Mouse (Mus musculus): Measurements from ENCODE around the gene Wdr24. TPM values are rescaled to one million over a fixed set of nuclear protein-coding genes. Genes with fewer than 3 reads are reported as not detected.

Gene Wdr24
- polyA plus RNA-seq, 1 experiment from 2014 or later: 30.7 TPM

DNA sequence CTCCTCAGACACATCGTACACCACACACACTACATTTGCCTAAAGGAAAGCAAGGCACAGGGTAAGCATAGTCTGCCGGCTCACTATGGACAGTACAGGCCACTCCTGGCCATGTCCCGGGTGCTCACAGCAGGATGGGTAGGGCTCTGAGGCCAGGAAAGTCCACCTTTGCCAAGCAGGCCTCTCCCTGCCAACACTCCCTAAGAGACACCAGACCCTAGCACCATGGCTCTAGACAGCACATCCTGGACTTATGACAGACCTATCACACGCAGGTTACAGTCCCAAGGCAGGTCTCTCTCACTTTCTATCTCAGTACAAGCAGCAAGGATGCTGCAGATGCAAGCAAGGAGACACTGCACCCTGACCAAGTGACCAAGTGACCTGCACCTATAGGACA is 19.7 kb downstream of the Wdr24 start:
- Histone ChIP-seq H3K36me3 (peaks cover 58% of the 10 kb centered on the region), H3K4me3 (peak overlapping the region; percentile 90), H3K27me3 (no peaks in the 10 kb centered on the region), H3K9ac (peak overlapping the region; percentile 88), H3K27ac (no peak overlapping the region), H3K4me2 (peak overlapping the region; percentile 96), H3K4me1 (replicated peaks) (peaks cover 29% of the 10 kb centered on the region), H3K9me3 (no peaks in the 10 kb centered on the region)
- WGBS: 96% methylated on average over 4 of the region's 4 CpGs
- no peak for ATAC-seq (ENCODE audit: low FRiP score)

DNA sequence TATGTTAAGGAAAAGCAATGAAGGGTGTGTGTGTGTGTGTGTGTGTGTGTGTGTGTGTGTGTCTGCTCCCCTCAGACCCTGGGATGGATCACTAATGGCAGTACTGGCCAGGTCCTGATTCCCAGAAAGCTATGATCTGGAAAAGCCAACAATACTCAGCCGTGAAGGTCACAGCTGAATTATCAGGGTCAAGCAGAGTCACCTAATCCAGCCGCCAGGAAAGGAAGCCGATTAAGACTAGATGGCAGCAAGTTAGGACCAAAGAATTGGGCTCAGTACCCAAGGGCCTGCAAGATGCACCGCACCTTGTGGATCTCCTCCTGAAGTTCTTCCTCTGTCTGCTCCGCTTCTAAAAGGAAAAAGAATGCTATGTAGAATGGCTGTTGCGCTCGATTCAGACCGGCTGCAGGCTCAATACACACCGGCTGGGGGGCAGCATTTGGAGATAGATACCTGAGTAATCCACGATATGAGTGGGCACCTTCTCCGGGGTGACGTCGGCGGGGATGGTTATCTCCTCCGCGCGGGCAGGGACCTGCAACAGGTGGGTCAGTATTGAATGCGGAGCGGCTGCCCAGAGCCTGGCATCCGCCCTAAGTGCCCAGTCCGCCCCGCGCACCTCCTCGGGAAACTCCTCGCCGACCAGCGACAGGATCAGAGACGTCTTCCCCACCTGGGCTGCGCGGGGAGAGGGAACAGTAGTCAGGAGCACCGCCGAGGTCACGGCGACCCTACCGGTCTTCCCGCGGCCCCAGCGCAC is 20.4 kb downstream of the Wdr24 start:
- WGBS: 6% methylated on average over 36 of the region's 38 CpGs
- Histone ChIP-seq H3K36me3 (peaks cover 61% of the 10 kb centered on the region), H3K27ac (peak overlapping the region; percentile 79), H3K4me3 (peak overlapping the region; percentile 90), H3K27me3 (no peaks in the 10 kb centered on the region), H3K4me2 (peak overlapping the region; percentile 96), H3K4me1 (replicated peaks) (peaks cover 23% of the 10 kb centered on the region), H3K9me3 (no peaks in the 10 kb centered on the region), H3K9ac (peak overlapping the region; percentile 88)
- no peak; the same call in 1 of the 2 replicates for ATAC-seq (ENCODE audit: low FRiP score)

DNA sequence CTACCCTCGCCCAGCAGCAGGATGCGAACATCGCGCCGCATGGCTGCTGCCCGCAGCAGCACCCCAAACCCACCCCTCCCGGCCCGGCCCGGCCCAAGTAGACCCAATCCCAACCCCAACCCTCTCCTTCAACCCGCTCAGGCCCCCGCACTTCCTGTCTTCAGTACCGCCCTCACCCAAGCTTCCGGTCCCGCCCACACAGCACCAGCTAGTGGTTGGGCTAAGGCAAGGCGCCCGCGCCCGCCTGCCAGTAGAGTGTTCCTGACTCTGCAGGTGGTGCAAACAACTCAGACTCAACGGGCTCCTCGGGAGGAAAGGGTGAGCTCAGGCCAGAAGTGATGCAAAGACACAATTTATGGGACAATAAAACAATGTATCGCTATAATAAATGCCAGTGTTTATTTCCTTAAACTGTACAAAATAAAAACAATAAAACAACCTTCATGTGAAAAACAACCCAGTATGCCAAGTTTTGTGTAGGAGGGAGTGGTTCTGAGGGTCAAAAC is 21.0 kb downstream of the Wdr24 start, which contains the start of gene Rhot2:
TSS of gene Rhot2 (minus strand) at position 456 of the 506 bp plus-strand sequence.
- ATAC-seq (ENCODE audit: low FRiP score): peak; percentile 91
- Histone ChIP-seq H3K9me3 (no peaks in the 10 kb centered on the region), H3K4me1 (replicated peaks) (peaks cover 18% of the 10 kb centered on the region), H3K36me3 (peaks cover 61% of the 10 kb centered on the region), H3K9ac (peak within 1 kb of the TSS; percentile 88), H3K27me3 (no peaks in the 10 kb centered on the region), H3K4me2 (peak within 1 kb of the TSS; percentile 96), H3K4me3 (peak within 1 kb of the TSS; percentile 90), H3K27ac (peak within 1 kb of the TSS; percentile 79)
- 1% methylated on average over 21 of the region's 21 CpGs for WGBS

DNA sequence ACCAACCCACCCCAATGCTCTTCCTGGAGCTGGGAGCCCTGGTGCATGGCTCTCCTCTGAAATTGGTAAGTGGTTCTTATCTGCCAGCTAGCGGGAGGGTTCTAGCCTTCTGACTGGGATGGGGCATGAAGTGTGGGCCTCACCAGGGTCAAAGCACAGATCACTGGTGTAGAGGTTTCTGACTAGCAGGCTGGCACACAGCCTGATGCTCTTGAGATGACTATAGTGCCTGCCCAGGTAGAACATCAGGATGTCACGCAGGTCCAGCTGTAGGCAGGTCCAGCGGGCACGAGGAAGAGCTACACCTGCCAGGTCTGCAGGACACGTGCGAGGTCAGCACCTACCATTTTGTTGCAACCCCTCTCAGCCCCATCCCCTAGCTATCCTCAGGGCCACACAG is 36.8 kb downstream of the Wdr24 start:
- Histone ChIP-seq H3K9ac (peak overlapping the region; percentile 85), H3K27me3 (no peaks in the 10 kb centered on the region), H3K36me3 (peaks cover 1% of the 10 kb centered on the region; the same call in 1 of the 2 replicates), H3K9me3 (no peaks in the 10 kb centered on the region), H3K4me1 (replicated peaks) (peaks cover 26% of the 10 kb centered on the region), H3K27ac (no peak overlapping the region), H3K4me3 (peak overlapping the region; percentile 69), H3K4me2 (peak overlapping the region; percentile 82)
- no peak for ATAC-seq (ENCODE audit: low FRiP score)
- 94% methylated on average over 6 of the region's 6 CpGs for WGBS

DNA sequence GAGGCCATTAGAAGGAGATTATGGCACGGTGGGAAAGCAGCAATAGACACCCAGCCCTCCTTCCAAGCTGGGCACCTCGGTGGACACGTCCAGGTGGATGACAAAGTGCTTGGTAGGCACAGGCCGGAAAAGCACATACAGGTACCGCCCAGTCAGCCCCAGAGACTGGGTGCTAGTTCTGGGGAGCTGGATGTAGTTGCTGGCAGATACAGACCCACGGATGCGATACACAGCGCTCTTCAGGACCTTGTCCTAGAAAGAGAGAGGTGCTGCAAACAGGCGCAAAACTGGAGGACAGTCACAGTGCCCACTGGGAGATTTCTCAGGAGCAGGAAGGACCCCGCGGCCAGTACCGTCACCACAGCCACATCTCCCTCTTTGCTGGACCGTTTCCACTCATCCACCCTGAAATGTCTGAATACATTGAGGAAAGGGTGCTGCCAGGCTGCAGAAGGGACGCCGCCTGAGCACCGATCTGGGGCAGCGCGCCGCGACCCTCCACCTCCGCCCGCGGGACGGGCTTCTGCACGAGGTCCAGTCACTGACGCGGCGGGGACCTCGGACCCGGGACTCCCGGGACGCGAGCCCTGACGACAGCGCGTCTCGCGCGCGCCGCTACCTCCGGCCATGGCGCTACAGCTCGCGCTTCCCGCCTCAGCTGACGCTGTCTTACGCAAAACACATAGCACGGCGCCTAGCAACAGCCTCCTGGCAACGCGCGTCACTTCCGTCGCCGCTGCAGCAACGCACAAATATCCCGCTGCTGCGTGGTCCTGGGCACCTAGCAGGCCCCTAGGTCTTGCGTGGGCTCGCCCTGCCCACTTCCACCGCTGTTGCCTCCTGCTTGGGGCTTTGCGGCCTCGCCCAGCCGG is 37.6 kb downstream of the Wdr24 start, which contains the start of gene Wdr90:
TSS of gene Wdr90 (minus strand) at position 670 of the 872 bp plus-strand sequence.
- H3K4me3 ChIP-seq: peak within 1 kb of the TSS; percentile 69
- no peaks in the 10 kb centered on the region for H3K27me3 ChIP-seq
- H3K4me1 ChIP-seq (replicated peaks): peaks cover 26% of the 10 kb centered on the region
- peak within 1 kb of the TSS; percentile 91 for H3K27ac ChIP-seq
- peak within 1 kb of the TSS; percentile 82 for H3K4me2 ChIP-seq
- ATAC-seq (ENCODE audit: low FRiP score): peak; percentile 92
- no peaks in the 10 kb centered on the region for H3K9me3 ChIP-seq
- H3K9ac ChIP-seq: peak within 1 kb of the TSS; percentile 85
- H3K36me3 ChIP-seq: no peaks in the 10 kb centered on the region
- 4% methylated on average over 65 of the region's 65 CpGs for WGBS

DNA sequence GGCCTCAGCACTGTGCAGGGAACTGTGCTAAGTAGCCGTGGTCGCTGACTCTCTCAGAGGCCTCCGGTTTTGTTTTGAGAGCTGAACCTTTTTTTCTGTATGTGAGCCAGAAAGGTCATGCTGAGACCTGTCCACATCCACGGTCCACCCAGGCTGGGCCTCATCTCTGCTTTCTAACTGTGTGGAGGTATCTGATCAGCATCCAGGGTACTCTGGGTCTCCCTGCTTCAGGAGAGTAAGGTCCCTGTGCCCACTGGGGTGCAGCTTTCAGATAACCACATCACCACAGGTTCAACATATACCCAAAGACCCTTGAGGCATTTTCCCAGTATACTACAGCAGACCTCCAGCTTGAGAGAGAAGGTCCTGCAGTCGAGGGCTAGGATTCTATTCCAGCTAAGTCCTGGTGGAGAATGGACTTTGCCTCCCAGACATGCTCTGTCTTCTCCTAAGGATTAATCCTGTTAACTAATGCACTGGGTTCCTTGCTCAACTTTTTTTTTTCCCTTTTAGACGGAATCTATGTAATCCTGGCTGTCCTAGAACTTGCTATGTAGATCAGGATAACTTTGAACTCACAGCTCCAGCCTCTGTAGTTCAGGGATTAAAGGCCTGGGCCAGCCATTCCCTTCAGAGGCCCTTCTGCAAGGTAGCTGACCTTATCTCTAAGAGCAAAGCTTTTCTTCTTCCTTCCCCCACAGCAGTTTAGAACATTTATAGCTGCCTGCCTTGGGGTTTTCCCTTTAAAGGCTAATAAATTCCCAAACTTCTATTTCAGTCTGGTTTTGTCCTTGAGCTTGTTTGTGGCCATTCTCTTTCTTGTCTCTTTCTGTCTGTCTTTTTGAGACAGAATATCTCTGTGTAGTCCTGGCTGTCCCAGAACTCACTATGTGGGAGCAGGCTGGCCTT is 38.5 kb downstream of the Wdr24 start:
- Histone ChIP-seq H3K4me2 (peak overlapping the region; percentile 82), H3K4me1 (replicated peaks) (peaks cover 26% of the 10 kb centered on the region), H3K9ac (peak overlapping the region; percentile 85), H3K27ac (peak overlapping the region; percentile 91), H3K27me3 (no peaks in the 10 kb centered on the region; the same call in 1 of the 2 replicates), H3K4me3 (peak overlapping the region; percentile 69), H3K36me3 (no peaks in the 10 kb centered on the region), H3K9me3 (no peaks in the 10 kb centered on the region)
- WGBS: 15% methylated on average over 6 of the region's 6 CpGs
- peak; percentile 46; the same call in 1 of the 2 replicates for ATAC-seq (ENCODE audit: low FRiP score)

DNA sequence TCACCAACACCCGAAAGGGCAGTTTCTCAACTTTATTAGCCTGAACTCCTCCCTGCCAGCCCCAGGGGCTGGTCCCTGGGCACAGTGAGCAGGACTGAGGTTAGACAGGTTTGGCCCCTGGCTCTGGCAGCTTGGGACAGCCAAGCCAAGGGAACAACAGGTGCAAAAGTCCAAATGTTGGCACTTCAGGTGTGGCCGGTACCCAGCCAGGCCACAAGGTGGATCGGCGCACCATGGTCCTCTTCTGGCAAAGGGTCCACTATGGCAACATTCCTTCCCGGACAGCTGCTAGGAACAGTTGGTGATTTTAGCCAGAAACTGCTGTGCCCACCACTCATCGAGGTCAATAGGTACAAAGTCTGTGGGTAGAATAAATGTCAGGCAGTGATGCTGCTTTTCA is 40.3 kb downstream of the Wdr24 start:
- 87% methylated on average over 6 of the region's 6 CpGs for WGBS
- H3K36me3 ChIP-seq: no peaks in the 10 kb centered on the region
- H3K27me3 ChIP-seq: peaks cover 3% of the 10 kb centered on the region
- H3K4me1 ChIP-seq (replicated peaks): peaks cover 33% of the 10 kb centered on the region
- no peaks in the 10 kb centered on the region for H3K9me3 ChIP-seq
- H3K4me2 ChIP-seq: no peak overlapping the region
- H3K4me3 ChIP-seq: no peak overlapping the region
- H3K27ac ChIP-seq: no peak overlapping the region
- no peak for ATAC-seq (ENCODE audit: low FRiP score)
- H3K9ac ChIP-seq: no peak overlapping the region

DNA sequence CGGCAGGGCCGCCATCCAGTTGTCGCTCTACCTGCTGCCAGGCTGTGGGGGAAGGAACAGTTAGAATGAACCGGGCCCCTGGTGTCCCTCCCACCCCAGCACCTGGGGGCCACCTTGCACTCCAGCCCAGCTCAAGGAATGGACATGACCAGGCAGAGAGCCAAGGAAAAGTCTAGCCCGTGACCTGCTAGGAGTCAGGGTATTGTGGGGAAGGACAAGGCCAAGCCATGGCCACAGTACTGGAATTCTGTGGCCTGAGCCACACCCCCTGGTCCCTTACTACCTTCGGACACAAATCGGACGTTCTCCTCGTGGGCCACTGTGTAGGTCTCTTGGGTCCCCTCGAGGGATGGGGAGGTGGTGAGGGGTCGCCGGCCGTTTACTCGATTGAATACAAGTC is 40.9 kb downstream of the Wdr24 start:
- Histone ChIP-seq H3K36me3 (no peaks in the 10 kb centered on the region), H3K4me3 (no peak overlapping the region), H3K9ac (no peak overlapping the region), H3K9me3 (no peaks in the 10 kb centered on the region), H3K27me3 (peaks cover 3% of the 10 kb centered on the region), H3K27ac (no peak overlapping the region), H3K4me2 (no peak overlapping the region), H3K4me1 (replicated peaks) (peaks cover 38% of the 10 kb centered on the region)
- no peak for ATAC-seq (ENCODE audit: low FRiP score)
- 93% methylated on average over 14 of the region's 14 CpGs for WGBS

DNA sequence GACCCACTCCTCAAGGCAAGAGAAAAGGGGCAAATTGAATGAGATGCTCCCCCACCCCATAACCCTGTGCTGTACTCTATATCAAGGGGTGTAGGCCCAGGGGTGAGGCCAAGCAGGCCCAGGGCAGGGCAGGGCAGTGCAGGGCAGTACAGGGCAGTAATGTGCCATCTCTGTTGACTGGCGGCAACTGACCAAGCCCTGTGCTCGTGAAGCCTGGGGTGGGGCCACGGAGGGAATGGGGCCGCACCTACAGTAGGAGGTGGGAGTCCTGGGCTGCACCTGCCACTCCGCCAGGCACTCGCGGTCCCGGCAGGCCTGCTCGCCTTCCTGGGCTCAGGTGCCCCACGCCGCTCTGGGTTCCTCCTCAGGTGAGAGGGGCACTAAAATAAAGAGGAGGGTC is 41.9 kb downstream of the Wdr24 start:
- Histone ChIP-seq H3K9ac (peak overlapping the region; percentile 19; the same call in 1 of the 2 replicates), H3K4me1 (replicated peaks) (peaks cover 34% of the 10 kb centered on the region), H3K36me3 (no peaks in the 10 kb centered on the region), H3K27me3 (peaks cover 3% of the 10 kb centered on the region), H3K4me2 (no peak overlapping the region), H3K27ac (no peak overlapping the region), H3K9me3 (no peaks in the 10 kb centered on the region), H3K4me3 (no peak overlapping the region)
- no peak for ATAC-seq (ENCODE audit: low FRiP score)
- WGBS: 96% methylated on average over 11 of the region's 11 CpGs

DNA sequence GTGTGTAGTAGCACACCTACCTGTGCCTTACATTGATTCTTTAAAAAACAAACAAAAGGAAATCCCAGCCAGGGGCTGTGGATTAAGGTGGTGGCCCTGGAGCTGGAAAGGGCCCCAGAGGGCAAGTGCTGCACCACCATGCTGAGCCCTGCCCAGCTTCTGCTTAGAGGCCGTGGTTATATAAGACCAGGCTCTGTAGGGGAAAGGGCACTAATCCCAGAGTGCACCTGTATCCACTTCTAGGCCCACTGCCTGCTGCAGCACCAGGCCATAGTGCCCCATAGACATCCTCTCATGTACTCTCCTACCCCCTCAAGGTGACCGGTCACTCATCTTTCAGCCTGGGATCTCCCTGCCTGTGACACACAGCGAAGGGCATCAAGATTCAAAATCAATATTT is 42.7 kb downstream of the Wdr24 start:
- Histone ChIP-seq H3K4me2 (no peak overlapping the region), H3K9me3 (no peaks in the 10 kb centered on the region), H3K36me3 (no peaks in the 10 kb centered on the region), H3K4me1 (replicated peaks) (peaks cover 25% of the 10 kb centered on the region), H3K4me3 (no peak overlapping the region), H3K27me3 (peaks cover 3% of the 10 kb centered on the region), H3K27ac (no peak overlapping the region), H3K9ac (no peak overlapping the region)
- no peak for ATAC-seq (ENCODE audit: low FRiP score)
- 98% methylated on average over 3 of the region's 3 CpGs for WGBS

DNA sequence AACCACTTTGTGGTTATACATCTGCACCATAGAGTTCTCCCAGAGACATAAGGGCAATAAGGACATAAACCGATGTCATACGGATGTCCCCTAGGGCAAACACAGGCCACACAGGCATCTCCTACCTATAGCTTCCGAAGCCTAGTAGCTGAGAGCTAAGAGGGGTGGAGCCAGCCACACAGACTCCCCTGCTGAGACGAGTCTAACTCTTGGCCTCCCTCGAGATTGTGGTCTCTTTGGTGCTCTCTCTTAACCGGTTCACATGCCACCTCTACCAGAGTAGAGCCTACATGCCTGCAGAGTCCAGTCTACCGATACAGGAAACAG is 44.0 kb downstream of the Wdr24 start:
- no peak for ATAC-seq (ENCODE audit: low FRiP score)
- WGBS: 22% methylated on average over 7 of the region's 7 CpGs

More for the DNA sequence above, 44.0 kb downstream of the Wdr24 start:
- Histone ChIP-seq H3K36me3 (no peaks in the 10 kb centered on the region), H3K4me2 (peak overlapping the region; percentile 98), H3K4me3 (peak overlapping the region; percentile 66), H3K9ac (peak overlapping the region; percentile 86), H3K9me3 (no peaks in the 10 kb centered on the region), H3K4me1 (replicated peaks) (peaks cover 17% of the 10 kb centered on the region), H3K27ac (no peak overlapping the region), H3K27me3 (peaks cover 3% of the 10 kb centered on the region)

Measured in hindbrain, embryonic 13.5 days (tissue).